Mouse (Mus musculus): ENCODE data around the gene Uncx. TPM values are rescaled to one million over a fixed set of nuclear protein-coding genes. Genes with fewer than 3 reads are reported as not detected.

Gene Uncx
- total and polyA plus RNA-seq, 3 experiments, result not detected

DNA sequence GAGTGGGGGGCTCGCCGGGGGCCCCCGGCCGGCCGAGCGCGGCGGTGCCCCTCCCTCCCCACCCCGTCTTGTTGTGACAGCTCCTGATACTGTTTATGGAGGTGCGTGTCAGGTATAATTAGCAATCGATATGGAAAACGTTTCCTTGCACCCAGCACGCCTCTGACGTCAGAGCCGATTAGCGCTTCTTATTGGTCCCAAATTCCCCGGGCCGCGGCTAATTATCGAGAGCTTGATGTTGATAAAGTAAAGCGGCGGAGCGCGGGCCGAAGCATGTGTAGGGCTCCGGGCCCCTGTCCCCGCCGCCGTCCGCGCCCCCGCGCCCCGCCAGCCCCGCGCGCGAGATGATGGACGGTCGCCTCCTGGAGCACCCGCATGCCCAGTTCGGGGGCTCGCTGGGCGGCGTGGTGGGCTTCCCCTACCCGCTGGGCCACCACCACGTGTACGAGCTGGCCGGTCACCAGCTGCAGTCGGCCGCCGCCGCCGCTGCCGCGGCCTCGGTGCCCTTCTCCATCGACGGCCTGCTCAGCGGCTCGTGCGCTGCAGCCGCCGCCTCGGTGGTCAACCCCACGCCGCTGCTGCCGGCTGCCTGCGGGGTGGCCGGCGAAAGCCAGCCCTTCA lies 466 bp downstream of the Uncx start:
- H3K36me3 ChIP-seq (ENCODE audit: control insufficient read depth, insufficient read depth, low read length), result no peaks in the 10 kb centered on the region
- DNase-seq, result no peak
- H3K4me3 ChIP-seq, result no peak overlapping the region
- no peak overlapping the region for H3K9ac ChIP-seq (ENCODE audit: low read depth, low read length)
- WGBS, result 2% methylated on average over 71 of the region's 71 CpGs
- no peaks in the 10 kb centered on the region for H3K4me1 ChIP-seq (ENCODE audit: control insufficient read depth, insufficient read depth, low read length)
- TF ChIP-seq CTCF (IDR thresholded peaks at IDR 0.05), result no peak
- no peak for TF ChIP-seq POLR2A (IDR thresholded peaks at IDR 0.05; ENCODE audit: insufficient read depth, low read depth, low read length)
- intact Hi-C loops (cut with DNase I), result no loop called here
- H3K27ac ChIP-seq, result no peak overlapping the region
- H3K27me3 ChIP-seq (ENCODE audit: control insufficient read depth, insufficient read depth, low read length), result peaks cover 51% of the 10 kb centered on the region
- H3K79me2 ChIP-seq (replicated peaks; ENCODE audit: control insufficient read depth, insufficient read depth, low read length), result no peaks in the 10 kb centered on the region

DNA sequence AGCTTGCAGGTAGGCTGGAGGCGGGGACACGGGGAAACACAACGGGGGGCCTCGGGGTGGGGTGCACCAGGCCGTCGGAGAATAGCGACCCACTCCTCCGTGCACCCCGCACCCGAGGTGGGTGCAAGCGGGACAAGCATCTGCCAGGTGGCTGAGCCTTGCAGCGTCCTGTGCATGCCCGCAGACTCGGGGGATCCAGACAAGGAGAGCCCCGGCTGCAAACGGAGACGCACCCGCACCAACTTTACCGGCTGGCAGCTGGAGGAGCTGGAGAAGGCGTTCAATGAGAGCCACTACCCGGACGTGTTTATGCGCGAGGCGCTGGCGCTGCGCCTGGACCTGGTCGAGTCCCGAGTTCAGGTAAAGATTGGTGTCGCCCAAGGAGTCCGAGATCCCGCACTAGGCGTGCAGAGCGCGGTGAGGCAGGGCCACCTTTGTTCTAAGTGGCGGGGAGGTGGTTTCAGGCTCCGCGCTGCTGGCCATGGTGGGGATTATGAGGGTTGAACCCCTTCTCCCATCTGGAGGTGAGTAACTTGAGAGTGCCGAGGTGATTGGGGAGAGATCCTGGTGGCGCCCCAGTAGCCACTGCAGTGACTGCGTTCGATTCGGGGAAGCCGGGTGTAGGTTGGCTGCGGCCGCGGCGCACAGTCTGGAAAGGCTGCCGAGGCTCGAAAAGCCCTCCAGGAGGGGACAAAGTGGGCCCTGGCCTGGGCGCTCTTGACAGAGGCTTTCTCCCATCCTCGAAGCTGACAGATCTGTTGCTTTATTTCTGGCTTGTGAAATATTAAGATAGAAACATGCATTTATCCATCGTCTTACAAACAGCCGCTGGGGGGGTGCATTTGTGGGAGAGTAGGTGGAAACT lies 1.2 kb downstream of the Uncx start:
- peaks cover 51% of the 10 kb centered on the region for H3K27me3 ChIP-seq (ENCODE audit: control insufficient read depth, insufficient read depth, low read length)
- H3K79me2 ChIP-seq (replicated peaks; ENCODE audit: control insufficient read depth, insufficient read depth, low read length), result no peaks in the 10 kb centered on the region
- no peak for DNase-seq
- 3% methylated on average over 54 of the region's 54 CpGs for WGBS
- no peaks in the 10 kb centered on the region for H3K4me1 ChIP-seq (ENCODE audit: control insufficient read depth, insufficient read depth, low read length)
- H3K36me3 ChIP-seq (ENCODE audit: control insufficient read depth, insufficient read depth, low read length), result no peaks in the 10 kb centered on the region
- TF ChIP-seq CTCF (IDR thresholded peaks at IDR 0.05) (no peak), EP300 (IDR thresholded peaks at IDR 0.05; ENCODE audit: insufficient read depth, low read depth, low read length) (no peak), POLR2A (IDR thresholded peaks at IDR 0.05; ENCODE audit: insufficient read depth, low read depth, low read length) (no peak)
- intact Hi-C loops (cut with DNase I), result no loop called here
- no peak overlapping the region for H3K9ac ChIP-seq (ENCODE audit: low read depth, low read length)
- no peak overlapping the region for H3K4me3 ChIP-seq
- no peak overlapping the region for H3K27ac ChIP-seq

DNA sequence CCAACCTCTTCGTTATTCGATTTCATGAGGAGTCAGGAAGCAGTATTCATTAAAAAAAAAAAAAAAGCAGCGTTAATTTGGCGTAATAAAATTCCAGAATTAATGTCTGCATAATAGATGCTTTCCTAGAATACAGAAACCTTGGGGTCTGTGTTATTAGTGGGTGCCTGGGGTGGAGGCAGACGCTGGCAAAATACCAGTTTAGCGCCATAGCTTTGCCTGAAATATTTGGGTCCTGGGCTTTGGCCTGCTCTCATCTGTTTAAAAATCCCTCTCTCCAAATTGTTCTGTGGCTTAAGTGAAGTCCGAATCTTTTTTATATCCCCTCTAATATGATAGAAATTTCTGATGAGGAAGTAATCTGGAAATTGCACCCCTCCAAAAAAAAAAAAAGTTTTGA lies 1.9 kb downstream of the Uncx start:
- Histone ChIP-seq H3K9ac (ENCODE audit: low read depth, low read length) (no peak overlapping the region), H3K27ac (no peak overlapping the region), H3K27me3 (ENCODE audit: control insufficient read depth, insufficient read depth, low read length) (peaks cover 49% of the 10 kb centered on the region), H3K36me3 (ENCODE audit: control insufficient read depth, insufficient read depth, low read length) (no peaks in the 10 kb centered on the region), H3K79me2 (replicated peaks; ENCODE audit: control insufficient read depth, insufficient read depth, low read length) (no peaks in the 10 kb centered on the region), H3K4me3 (no peak overlapping the region), H3K4me1 (ENCODE audit: control insufficient read depth, insufficient read depth, low read length) (no peaks in the 10 kb centered on the region)
- TF ChIP-seq POLR2A (IDR thresholded peaks at IDR 0.05; ENCODE audit: insufficient read depth, low read depth, low read length), result no peak
- TF ChIP-seq CTCF (IDR thresholded peaks at IDR 0.05), result no peak
- no peak for TF ChIP-seq EP300 (IDR thresholded peaks at IDR 0.05; ENCODE audit: insufficient read depth, low read depth, low read length)
- WGBS, result 16% methylated on average over 7 of the region's 7 CpGs
- intact Hi-C loops (cut with DNase I), result no loop called here
- no peak for DNase-seq

GRCm38 (mm10) chr5:139545673-139546335 lies 2.5 kb downstream of the Uncx start:
- H3K4me1 ChIP-seq (ENCODE audit: control insufficient read depth, insufficient read depth, low read length), result no peaks in the 10 kb centered on the region
- no peaks in the 10 kb centered on the region for H3K79me2 ChIP-seq (replicated peaks; ENCODE audit: control insufficient read depth, insufficient read depth, low read length)
- WGBS, result 8% methylated on average over 9 of the region's 9 CpGs
- no peak overlapping the region for H3K27ac ChIP-seq
- TF ChIP-seq EP300 (IDR thresholded peaks at IDR 0.05; ENCODE audit: insufficient read depth, low read depth, low read length) (no peak), POLR2A (IDR thresholded peaks at IDR 0.05; ENCODE audit: insufficient read depth, low read depth, low read length) (no peak), CTCF (IDR thresholded peaks at IDR 0.05) (no peak)
- DNase-seq, result no peak
- intact Hi-C loops (cut with DNase I), result no loop called here
- H3K4me3 ChIP-seq, result no peak overlapping the region
- H3K9ac ChIP-seq (ENCODE audit: low read depth, low read length), result no peak overlapping the region
- H3K36me3 ChIP-seq (ENCODE audit: control insufficient read depth, insufficient read depth, low read length), result no peaks in the 10 kb centered on the region
- H3K27me3 ChIP-seq (ENCODE audit: control insufficient read depth, insufficient read depth, low read length), result peaks cover 48% of the 10 kb centered on the region

- Histone ChIP-seq H3K27me3 (ENCODE audit: control insufficient read depth, insufficient read depth, low read length) (peaks cover 51% of the 10 kb centered on the region), H3K36me3 (ENCODE audit: control insufficient read depth, insufficient read depth, low read length) (no peaks in the 10 kb centered on the region), H3K9ac (ENCODE audit: low read depth, low read length) (no peak overlapping the region), H3K79me2 (replicated peaks; ENCODE audit: control insufficient read depth, insufficient read depth, low read length) (no peaks in the 10 kb centered on the region), H3K27ac (no peak overlapping the region), H3K4me3 (no peak overlapping the region), H3K4me1 (ENCODE audit: control insufficient read depth, insufficient read depth, low read length) (no peaks in the 10 kb centered on the region)
- 2% methylated on average over 26 of the region's 26 CpGs for WGBS
- TF ChIP-seq POLR2A (IDR thresholded peaks at IDR 0.05; ENCODE audit: insufficient read depth, low read depth, low read length) (no peak), CTCF (IDR thresholded peaks at IDR 0.05) (no peak), EP300 (IDR thresholded peaks at IDR 0.05; ENCODE audit: insufficient read depth, low read depth, low read length) (no peak)
- no peak for DNase-seq
- intact Hi-C loops (cut with DNase I), result no loop called here
Measured at GRCm38 (mm10) chr5:139546336-139546770, 3.1 kb downstream of the Uncx start.

All from heart, adult 2 months (tissue).